Mouse (Mus musculus) midbrain, embryonic 16.5 days (tissue): ENCODE data around the gene Serpina3k. TPM values are rescaled to one million over a fixed set of nuclear protein-coding genes. Genes with fewer than 3 reads are reported as not detected.
"Not testable (repeated sequence)": the region's sequence is repeated elsewhere in the genome, so short reads cannot be mapped to it uniquely, and the experiment has no call there.

Experiments used
- ATAC-seq: fragments of 200-750 bp; cut with Nextera tagmentation; 2 replicates; pipeline ENCODE4 v1.8.0; 2017; ENCODE audit warnings: moderate TSS enrichment
- H3K27ac ChIP-seq: fragments of 300-500 bp; sonication (generic); 2 replicates; pipeline ENCODE4 v1.5.1; 2014; ENCODE audit warnings: mild to moderate bottlenecking, low read length, mixed read lengths
- H3K27me3 ChIP-seq: fragments of 300-500 bp; sonication (generic); 2 replicates; pipeline ENCODE4 v1.6.1; 2014; ENCODE audit warnings: low read depth, low read length, mixed read lengths; ENCODE audit not compliant: control insufficient read depth, insufficient read depth
- H3K36me3 ChIP-seq: fragments of 300-500 bp; sonication (generic); 2 replicates; pipeline ENCODE4 v1.6.1; 2014; ENCODE audit warnings: mild to moderate bottlenecking, low read length, moderate library complexity, mixed read lengths; ENCODE audit not compliant: control insufficient read depth, insufficient read depth
- H3K4me1 ChIP-seq: fragments of 300-500 bp; sonication (generic); 2 replicates; pipeline ENCODE4 v1.6.1; 2014; ENCODE audit warnings: mild to moderate bottlenecking, low read length, mixed read lengths; ENCODE audit not compliant: control insufficient read depth, insufficient read depth
- H3K4me2 ChIP-seq: fragments of 300-500 bp; sonication (generic); 2 replicates; pipeline ENCODE4 v1.6.1; 2014; ENCODE audit warnings: mild to moderate bottlenecking, low read length, mixed read lengths
- H3K4me3 ChIP-seq: fragments of 300-500 bp; sonication (generic); 2 replicates; pipeline ENCODE4 v1.5.1; 2014; ENCODE audit warnings: low read depth, mild to moderate bottlenecking, low read length, moderate library complexity, mixed read lengths
- H3K9ac ChIP-seq: fragments of 300-500 bp; sonication (generic); 2 replicates; pipeline ENCODE4 v1.6.1; 2014; ENCODE audit warnings: low read depth, low read length, mixed read lengths
- H3K9me3 ChIP-seq: fragments of 300-500 bp; sonication (generic); replicated peaks from 2 replicates; pipeline ENCODE4 v1.6.1; 2014; ENCODE audit warnings: mild to moderate bottlenecking, low read length, mixed read lengths; ENCODE audit not compliant: control insufficient read depth, poor library complexity, severe bottlenecking
- WGBS: fragments of 180-500 bp; shearing (Covaris S2); extraction: QIAGEN DNeasy Blood & Tissue Kit; methylation state at CpG from one replicate; pipeline ENCODE4 v1.1.7; 2014; 5-methylcytosine and 5-hydroxymethylcytosine counted together
- polyA plus RNA-seq: library from polyadenylated mRNA; unstranded; fragments of >200 nt; fragmentation: Nextera tagmentation; extraction: Ambion mirVana; gene quantifications from 2 replicates; pipeline ENCODE4 v1.2.1, GENCODE M21; 2015

Serpina3k gene
- polyA plus RNA-seq, 1 experiment from 2014 or later, result not detected

GRCm38 (mm10) chr12:104378815-104379214 is 40.5 kb downstream of the Serpina3k start:
- H3K4me3 ChIP-seq, H3K9me3 ChIP-seq, H3K36me3 ChIP-seq, H3K4me2 ChIP-seq, H3K27me3 ChIP-seq, ATAC-seq, H3K4me1 ChIP-seq, H3K27ac ChIP-seq, H3K9ac ChIP-seq: not testable (repeated sequence)
- 45% methylated on average over 5 of the region's 5 CpGs for WGBS

GRCm38 (mm10) chr12:104379856-104380255 is 41.6 kb downstream of the Serpina3k start:
- Histone ChIP-seq H3K9ac (no peak overlapping the region), H3K4me1 (no peaks in the 10 kb centered on the region), H3K4me2 (no peak overlapping the region), H3K27me3 (no peaks in the 10 kb centered on the region), H3K36me3 (no peaks in the 10 kb centered on the region), H3K4me3 (no peak overlapping the region), H3K27ac (no peak overlapping the region), H3K9me3 (no peaks in the 10 kb centered on the region)
- ATAC-seq, result no peak
- 93% methylated on average over 11 of the region's 11 CpGs for WGBS

GRCm38 (mm10) chr12:104381071-104381604 is 42.9 kb downstream of the Serpina3k start:
- not testable (repeated sequence) for H3K4me1 ChIP-seq, H3K4me3 ChIP-seq, H3K36me3 ChIP-seq, H3K27ac ChIP-seq, H3K9me3 ChIP-seq, H3K27me3 ChIP-seq, ATAC-seq, H3K9ac ChIP-seq, H3K4me2 ChIP-seq
- WGBS, result 92% methylated on average over 8 of the region's 8 CpGs

- H3K36me3 ChIP-seq, H3K9me3 ChIP-seq, H3K4me2 ChIP-seq, H3K4me3 ChIP-seq, H3K27ac ChIP-seq, H3K4me1 ChIP-seq, ATAC-seq, H3K27me3 ChIP-seq, H3K9ac ChIP-seq: not testable (repeated sequence)
These were observed 47.7 kb downstream of the Serpina3k start for GRCm38 (mm10) chr12:104385987-104386386.

DNA sequence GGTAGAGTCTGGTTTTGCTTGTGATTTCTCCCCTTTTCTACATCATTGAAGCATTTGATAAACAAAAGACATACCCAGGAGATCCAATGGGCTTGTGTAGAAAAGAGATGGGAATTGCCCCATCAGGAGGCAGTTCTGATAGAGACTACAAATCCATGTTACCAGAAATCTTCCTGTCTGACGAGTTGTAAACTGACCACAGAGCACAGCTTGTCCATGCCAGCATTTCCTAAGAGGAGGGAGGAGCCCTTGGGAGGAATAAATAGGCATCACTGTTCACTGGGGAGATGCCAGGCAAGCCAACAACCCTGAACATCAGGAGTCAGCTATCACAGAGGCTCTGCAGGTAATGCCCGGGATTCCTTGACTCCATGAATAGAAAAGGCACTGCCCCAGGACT is 48.6 kb downstream of the Serpina3k start:
- H3K9me3 ChIP-seq, H3K27ac ChIP-seq, H3K4me2 ChIP-seq, H3K27me3 ChIP-seq, H3K36me3 ChIP-seq, H3K9ac ChIP-seq, ATAC-seq, H3K4me3 ChIP-seq, H3K4me1 ChIP-seq: not testable (repeated sequence)
- WGBS, result 68% methylated on average over 2 of the region's 2 CpGs

GRCm38 (mm10) chr12:104388477-104388876 is 50.2 kb downstream of the Serpina3k start:
- Histone ChIP-seq H3K4me1 (no peaks in the 10 kb centered on the region), H3K27ac (no peak overlapping the region), H3K9ac (no peak overlapping the region), H3K9me3 (no peaks in the 10 kb centered on the region), H3K4me2 (no peak overlapping the region), H3K4me3 (no peak overlapping the region), H3K36me3 (no peaks in the 10 kb centered on the region), H3K27me3 (no peaks in the 10 kb centered on the region)
- ATAC-seq, result no peak

DNA sequence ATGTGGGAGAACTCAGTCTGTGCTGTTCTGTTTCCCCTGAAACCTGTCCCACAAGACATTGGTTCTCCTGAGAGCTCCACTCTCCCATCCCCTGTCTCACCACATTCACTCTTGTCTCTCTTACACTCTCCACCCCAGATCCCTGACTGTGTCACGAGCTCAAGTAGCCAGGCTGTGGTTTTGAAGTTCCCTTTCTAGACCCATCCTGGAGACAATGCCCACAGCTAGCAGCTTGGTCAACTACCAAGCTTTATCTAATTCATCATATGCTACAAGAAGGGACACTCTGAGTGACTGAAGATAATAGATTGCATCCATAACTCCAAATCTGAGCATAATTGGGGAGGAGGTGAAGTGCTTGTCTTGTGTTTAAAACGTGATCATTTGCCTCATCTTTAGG is 52.8 kb downstream of the Serpina3k start:
- 73% methylated on average over 2 of the region's 2 CpGs for WGBS
- not testable (repeated sequence) for H3K4me3 ChIP-seq, H3K9ac ChIP-seq, H3K4me1 ChIP-seq, H3K9me3 ChIP-seq, H3K27me3 ChIP-seq, H3K27ac ChIP-seq, H3K4me2 ChIP-seq, ATAC-seq, H3K36me3 ChIP-seq

Other genes starting within 250 kb of the Serpina3k start
- not detected in 2 replicates for gene Serpina5, start 237.4 kb upstream of the Serpina3k start, polyA plus RNA-seq
- not detected in 2 replicates for gene Serpina3a, start 225.8 kb upstream of the Serpina3k start, polyA plus RNA-seq
- gene Serpina3b, start 210.5 kb upstream of the Serpina3k start, polyA plus RNA-seq, result not detected in 2 replicates
- gene Serpina3c, start 184.6 kb upstream of the Serpina3k start, polyA plus RNA-seq, result 0.08 TPM in 1 of 2 replicates, not detected in the other
- gene Serpina3f, start 123.9 kb upstream of the Serpina3k start, polyA plus RNA-seq, result 0.19 and 0.24 TPM in 2 replicates
- 0.16 and 0.87 TPM in 2 replicates for gene Serpina3g, start 102.2 kb upstream of the Serpina3k start, polyA plus RNA-seq
- not detected in 2 replicates for gene Serpina3i, start 75.4 kb upstream of the Serpina3k start, polyA plus RNA-seq
- not detected in 2 replicates for gene Serpina3j, start 23.9 kb upstream of the Serpina3k start, polyA plus RNA-seq
- not detected in 2 replicates for gene Serpina3m, start within 50 bp of the Serpina3k start, polyA plus RNA-seq
- gene Serpina3n, start 68.2 kb downstream of the Serpina3k start, polyA plus RNA-seq, result 0.32 and 1.4 TPM in 2 replicates
- gene Gsc, start 134.8 kb downstream of the Serpina3k start, polyA plus RNA-seq, result 0.50 and 1.0 TPM in 2 replicates